Mouse (Mus musculus) leukemia stem cell, adult 10-12 weeks (primary cell): Measurements from ENCODE around the gene Lyzl6. TPM values are rescaled to one million over a fixed set of nuclear protein-coding genes. Genes with fewer than 3 reads are reported as not detected.

Experiments used
- polyA plus RNA-seq: library from polyadenylated mRNA; stranded (reverse); fragments of >175 nt; gene quantifications from 2 replicates; pipeline ENCODE4 v1.2.3, GENCODE M21; 2012; ENCODE audit warnings: low replicate concordance

Lyzl6 gene
- not detected in 2 replicates for polyA plus RNA-seq

GRCm38 (mm10) chr11:103638790-103639189, at the start of gene Lyzl6:
Lyzl6 (minus strand) TSS chr11:103638890.

GRCm38 (mm10) chr11:103649301-103649982, 10.8 kb upstream of the Lyzl6 start, which contains the start of gene Rprml:
Rprml (plus strand) TSS chr11:103649570.

GRCm38 (mm10) chr11:103621040-103621439, 17.6 kb downstream of the Lyzl6 start, which contains the start of gene Gm884:
Gm884 (minus strand) TSS chr11:103621140.

Other genes starting within 250 kb of the Lyzl6 start
- 18.6 and 20.0 TPM in 2 replicates for gene Plekhm1, start 226.2 kb downstream of the Lyzl6 start, polyA plus RNA-seq
- not detected in 2 replicates for gene Lrrc37a, start 134.3 kb downstream of the Lyzl6 start, polyA plus RNA-seq
- gene Gm884, start 17.8 kb downstream of the Lyzl6 start, polyA plus RNA-seq: not detected in 2 replicates
- not detected in 2 replicates for gene Rprml, start 10.7 kb upstream of the Lyzl6 start, polyA plus RNA-seq
- gene Gosr2, start 59.0 kb upstream of the Lyzl6 start, polyA plus RNA-seq: 2.3 and 9.5 TPM in 2 replicates
- not detected in 2 replicates for gene Wnt9b, start 110.9 kb upstream of the Lyzl6 start, polyA plus RNA-seq
- gene Wnt3, start 135.3 kb upstream of the Lyzl6 start, polyA plus RNA-seq: not detected in 2 replicates